Mouse (Mus musculus) right cerebral cortex, postnatal 10 days (tissue): ENCODE measurements around the gene Zfp260.
"Not testable (repeated sequence)": the region's sequence is repeated elsewhere in the genome, so short reads cannot be mapped to it uniquely, and the experiment has no call there.

Experiments
- DNase-seq, 2 experiments: peaks; one replicate each; pipeline ENCODE4 v3.0.0; 2021; ENCODE audit warnings: low spot score in 2 of 2

Zfp260 gene

DNA sequence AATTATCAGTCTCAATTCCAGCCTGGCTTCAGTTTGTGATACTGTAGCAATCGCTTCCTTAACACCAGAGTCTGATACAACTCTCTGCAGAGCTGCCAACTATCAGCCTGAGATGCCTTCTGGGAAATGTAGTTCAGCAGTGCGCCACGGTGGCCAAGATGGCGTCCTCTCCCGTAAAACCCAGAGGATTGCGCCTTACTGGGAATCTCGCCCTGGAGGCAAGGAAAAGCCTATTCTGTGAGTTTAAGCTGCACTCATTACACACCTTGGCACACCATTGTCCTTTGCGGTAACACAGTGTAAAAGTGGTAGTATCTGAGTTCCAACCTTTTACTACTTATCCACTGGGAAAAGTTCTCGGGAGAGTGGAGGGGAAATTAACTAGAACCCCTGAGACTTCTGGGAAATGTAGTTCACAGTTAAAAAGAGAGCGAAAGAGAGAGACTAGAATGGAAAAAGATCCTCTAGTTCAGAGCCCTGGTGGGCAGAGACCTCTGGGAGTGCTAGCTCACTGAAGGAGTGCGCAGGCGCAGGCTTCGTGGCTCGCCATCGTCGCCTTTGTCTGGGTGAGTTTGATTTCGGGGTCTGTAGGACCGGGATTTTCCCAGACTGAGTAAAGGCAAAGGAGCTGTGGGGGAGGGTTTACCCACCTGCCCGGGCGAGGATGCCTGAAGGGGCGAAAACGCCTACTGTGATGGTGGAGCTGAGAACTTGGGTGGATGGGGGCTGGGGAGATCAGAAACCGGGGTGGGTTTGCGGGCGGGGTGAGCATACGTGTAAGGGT, at the start of gene Zfp260:
TSS of gene Zfp260 (plus strand) at position 132 of the 784 bp plus-strand sequence.
- peak; percentile 94 to 95 for DNase-seq

GRCm38 (mm10) chr7:30048126-30048525, 46.5 kb upstream of the Zfp260 start:
- no peak for DNase-seq

DNA sequence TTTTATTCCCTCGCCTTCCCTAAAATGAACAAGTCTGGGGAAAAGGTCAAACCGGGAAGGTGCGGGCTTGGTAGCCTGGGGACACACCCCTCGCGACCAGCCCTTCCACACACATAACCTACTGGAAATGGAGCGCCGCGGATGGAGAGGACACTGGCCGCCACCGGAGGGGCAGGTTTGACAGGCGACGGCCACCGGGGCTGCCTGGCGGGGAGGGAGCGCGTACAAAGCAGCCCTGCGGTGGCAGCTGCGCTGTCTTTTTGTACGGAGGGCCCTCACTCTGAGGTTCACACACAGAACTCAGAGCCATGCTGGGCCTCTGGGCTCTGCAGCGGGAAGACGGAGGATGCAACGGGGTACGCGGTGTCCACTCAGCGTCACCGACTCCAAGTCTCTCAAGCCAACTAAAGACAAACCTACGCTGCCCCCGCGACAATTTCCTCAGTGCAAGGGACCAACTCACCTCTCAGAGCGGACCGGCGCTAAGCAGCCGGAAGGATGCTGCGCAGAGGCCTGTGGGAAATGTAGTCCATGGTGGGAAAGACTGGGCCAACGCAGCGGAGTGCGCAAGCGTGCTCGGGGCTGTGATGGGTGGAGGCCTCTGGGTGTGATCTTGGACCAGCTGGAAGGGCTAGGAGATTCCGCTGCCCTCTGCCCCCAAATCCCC, 43.6 kb upstream of the Zfp260 start, which contains the start of gene Zfp14:
TSS of gene Zfp14 (minus strand) at position 499 of the 667 bp plus-strand sequence.
- DNase-seq: peak; percentile 94 to 95

DNA sequence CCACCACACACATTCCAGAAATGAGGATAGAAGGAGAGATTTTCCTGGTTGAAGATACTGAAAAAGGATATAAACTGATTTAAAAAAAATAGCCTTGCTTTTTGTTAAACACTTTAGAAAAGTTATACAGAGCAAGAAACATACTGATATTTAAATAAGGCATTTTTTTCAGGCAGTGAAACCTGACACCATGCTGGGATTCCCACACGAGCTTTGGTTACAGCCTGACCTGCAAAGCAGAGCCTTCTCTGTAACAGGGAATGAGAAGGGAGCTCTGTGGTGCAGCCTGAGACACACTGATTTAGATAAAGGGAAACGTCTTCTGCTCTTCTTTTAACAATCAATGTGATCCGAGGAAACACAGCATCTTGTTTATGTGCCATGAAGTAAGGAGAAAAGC, 41.0 kb upstream of the Zfp260 start:
- no peak for DNase-seq

- DNase-seq: no peak
Measured at GRCm38 (mm10) chr7:30060341-30060740, 34.2 kb upstream of the Zfp260 start.

DNA sequence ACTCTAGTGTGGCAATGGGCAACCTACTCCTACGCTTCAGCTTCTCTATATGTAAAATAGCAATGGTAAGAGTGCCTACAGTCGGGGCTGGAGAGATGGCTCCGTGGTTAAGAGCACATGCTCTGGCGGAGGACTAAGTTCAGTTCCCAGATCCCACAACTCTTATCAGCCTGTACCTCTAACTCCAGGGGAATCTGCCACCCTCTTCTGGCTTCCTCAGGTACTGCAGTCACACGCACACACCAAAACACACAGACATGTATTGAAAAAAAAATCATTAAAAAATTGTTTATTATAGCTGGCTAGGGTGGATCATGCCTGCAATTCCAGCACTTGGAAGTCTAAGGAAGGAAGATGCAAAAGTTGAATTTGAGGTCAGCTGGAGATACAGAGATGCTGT, 32.1 kb upstream of the Zfp260 start:
- no peak for DNase-seq

- no peak for DNase-seq
Measured at GRCm38 (mm10) chr7:30064622-30065021, 30.0 kb upstream of the Zfp260 start.

DNA sequence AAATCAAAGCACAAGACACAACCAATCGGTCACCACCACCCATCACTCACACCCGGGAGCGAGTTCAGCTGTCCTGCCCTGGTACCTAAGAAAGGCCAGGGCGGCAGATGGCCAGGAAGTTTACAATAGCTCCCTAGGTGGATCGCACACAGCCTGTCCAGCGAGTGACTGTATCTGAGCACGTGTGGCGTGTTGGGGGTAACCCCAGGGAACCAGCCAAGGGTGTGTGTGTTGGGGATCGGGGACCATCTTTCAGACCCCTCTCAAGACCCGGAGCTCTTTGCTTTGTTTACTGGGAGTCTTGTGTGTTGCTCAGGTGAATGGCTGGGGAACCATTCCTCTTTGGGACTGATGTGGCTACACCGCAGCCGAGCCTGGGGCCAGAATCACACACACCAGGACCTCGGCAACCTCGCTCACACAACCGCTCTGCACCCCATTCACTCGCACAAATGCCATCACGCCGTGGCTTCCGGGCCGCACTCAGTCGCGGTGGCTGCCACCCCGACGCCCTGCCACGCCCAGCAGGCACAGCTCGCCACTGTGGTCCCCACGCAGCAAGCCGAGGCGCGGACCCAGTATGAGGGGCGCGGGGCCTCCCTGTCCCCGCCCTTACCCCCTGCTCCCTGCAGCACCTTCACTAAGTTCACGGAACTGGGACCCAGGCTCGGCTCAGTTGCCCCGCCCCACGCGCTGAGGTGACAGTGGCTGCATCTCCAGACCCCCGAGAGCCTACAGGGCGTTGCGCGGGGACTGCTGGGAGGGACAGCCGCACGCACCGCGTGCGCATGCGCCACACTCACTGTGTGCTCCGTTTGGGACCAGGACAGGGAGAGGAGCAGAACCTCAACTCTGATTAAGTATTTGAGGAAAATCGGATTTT, 22.2 kb upstream of the Zfp260 start, which contains the start of gene Zfp82:
TSS of gene Zfp82 (minus strand) at position 755 of the 883 bp plus-strand sequence.
- peak; percentile 89 to 91 for DNase-seq

DNA sequence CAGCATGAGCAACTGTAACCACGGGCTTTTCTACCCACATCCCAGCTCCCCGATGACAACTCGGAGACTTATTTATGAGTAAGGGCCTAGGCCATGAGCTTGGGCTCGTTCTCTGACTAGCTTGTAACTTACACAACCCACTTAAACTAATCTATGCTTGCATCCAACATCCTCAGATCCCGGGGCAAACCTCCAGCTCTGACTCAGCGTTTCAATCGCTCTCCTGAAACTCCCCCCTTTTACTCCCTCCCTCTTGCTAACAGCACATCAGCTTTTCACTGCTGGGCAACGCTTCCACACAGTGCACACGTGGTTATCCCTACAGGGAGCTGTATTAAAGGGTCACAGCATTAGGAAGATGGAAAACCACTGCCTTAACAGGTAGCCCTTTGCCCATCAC, 8.1 kb upstream of the Zfp260 start:
- DNase-seq: no peak

DNA sequence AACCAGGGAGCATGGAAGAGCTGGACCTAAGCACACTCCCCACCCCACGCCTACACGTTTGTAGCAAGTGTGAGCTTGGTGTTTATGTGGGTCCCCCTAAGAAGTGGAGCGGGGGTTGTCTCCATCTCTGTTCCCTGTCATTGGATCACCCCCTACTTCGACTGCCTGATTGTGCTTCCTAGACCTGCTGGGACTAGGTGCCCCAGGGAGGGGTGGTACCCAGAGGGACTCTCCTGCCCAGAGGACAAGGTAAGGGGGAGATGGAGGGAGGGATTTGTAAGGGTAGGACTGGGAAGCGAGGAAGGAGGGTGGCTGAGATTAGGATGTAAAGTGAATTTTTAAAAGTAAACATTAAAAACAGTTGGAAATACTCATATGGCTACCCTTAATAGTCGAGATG, 5.2 kb upstream of the Zfp260 start:
- no peak for DNase-seq

GRCm38 (mm10) chr7:30090092-30090969, 4.2 kb upstream of the Zfp260 start, which contains the start of the genes Gm26920 and Zfp566:
Gm26920 (minus strand) TSS chr7:30090410.
Zfp566 (minus strand) TSS chr7:30090527.
- DNase-seq: peak; percentile 97 to 98

DNA sequence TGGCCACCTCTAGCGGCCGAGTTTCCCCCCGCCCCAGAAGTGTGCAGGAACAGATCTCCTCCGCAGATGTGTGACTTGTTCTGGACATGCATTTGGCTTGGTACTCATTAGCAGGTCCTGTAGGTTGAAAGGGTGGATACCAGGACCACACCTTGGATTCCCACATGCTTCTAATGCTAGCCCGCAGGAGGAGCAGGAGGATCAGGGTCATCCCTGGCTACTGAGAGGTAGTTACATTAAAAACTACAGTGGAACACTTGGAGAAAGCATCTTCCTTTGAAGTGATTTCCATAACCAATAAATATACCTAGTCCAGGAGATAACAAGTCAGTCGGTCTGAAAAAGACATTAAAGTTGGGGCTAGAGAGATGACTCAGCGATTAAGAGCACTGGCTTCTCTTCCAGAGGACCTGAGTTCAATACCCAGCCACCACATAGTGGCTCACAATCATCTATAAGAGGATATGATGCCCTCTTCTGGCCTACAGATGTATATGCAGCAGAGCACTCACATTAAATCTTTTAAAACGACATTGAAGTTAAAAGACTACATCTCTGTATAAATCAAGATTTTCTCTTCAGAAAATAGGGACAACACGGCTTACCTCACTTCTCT, 3.5 kb upstream of the Zfp260 start:
- DNase-seq: no peak

GRCm38 (mm10) chr7:30092666-30093065, 1.9 kb upstream of the Zfp260 start:
- no peak for DNase-seq

DNA sequence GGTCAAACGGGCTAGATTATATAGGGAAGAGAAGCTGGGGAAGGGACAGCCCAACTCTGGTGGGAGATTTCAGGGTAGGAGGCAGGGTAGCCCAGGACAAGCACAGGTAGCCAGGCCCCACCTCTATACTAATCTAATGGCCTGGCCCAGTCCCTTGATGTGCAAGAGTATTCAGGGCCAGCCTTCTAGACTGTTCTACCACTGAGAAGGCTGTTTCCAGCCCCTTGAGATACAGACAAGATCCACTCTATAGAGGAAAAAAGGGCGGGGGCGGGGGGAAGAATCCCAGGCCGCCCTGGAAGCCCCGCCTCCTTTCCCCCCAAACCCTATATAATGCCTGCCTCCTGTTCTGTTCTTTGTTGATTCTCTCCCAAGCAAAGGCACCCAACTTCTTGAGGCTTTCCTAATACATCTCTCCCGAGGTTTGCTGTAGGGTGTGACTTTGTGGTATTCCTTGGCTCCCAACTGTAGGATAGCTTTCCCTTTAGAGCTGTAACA, 610 bp upstream of the Zfp260 start:
- no peak for DNase-seq

- DNase-seq: no peak
Measured at GRCm38 (mm10) chr7:30095551-30096125, 1.1 kb downstream of the Zfp260 start.

DNA sequence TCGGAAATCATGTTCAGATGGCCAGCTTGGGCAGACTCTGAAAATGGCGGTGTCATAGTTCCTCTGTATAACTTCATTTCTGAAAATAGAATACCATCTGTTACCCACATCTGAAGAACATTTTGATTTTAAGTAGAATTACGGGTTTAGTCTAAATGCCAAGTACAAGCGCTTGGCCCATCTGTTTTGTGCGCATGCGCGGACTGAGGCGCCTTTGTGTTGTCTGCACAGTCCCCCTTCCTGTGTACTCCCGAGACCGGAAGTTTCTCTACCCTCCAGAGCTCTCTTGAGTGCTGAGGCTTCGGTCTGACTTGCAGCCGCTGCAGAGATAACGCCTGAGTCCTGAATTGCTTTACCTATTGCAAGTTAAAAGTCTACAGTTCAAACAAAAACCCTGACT, 4.7 kb downstream of the Zfp260 start:
- DNase-seq: peak; percentile 90 to 92

- no peak for DNase-seq
Measured at GRCm38 (mm10) chr7:30116076-30116475, 21.5 kb downstream of the Zfp260 start.

DNA sequence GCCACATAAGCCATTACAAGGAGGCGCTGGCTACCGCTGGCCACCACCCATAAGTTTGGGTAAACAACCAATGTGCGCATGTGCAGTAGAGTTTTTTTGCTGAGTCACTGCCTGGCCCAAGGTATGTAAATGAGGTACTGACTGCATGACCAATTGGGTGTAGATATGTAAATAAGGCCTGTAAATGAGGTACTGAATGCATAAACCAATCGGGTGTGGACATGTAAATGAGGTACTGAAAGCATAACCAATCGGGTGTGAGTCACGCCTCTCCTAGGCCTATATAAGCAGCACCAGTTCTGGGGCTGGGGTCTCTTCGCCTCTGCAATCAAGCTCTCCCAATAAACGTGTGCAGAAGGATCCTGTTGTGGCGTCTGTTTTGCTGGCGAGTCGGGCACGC, 23.4 kb downstream of the Zfp260 start:
- not testable (repeated sequence) for DNase-seq

GRCm38 (mm10) chr7:30121308-30122187, 27.0 kb downstream of the Zfp260 start, which contains the start of gene Zfp382:
Zfp382 (plus strand) TSS chr7:30121942.
- DNase-seq: peak; percentile 93
